Mouse (Mus musculus) MEL (cell line): ENCODE measurements around the gene Cdk7. TPM values are rescaled to one million over a fixed set of nuclear protein-coding genes. Genes with fewer than 3 reads are reported as not detected.

Experiments used
- DNase-seq: peaks from one replicate; pipeline ENCODE4 v3.0.0; 2011; ENCODE audit warnings: low read depth, low spot score
- H3K27ac ChIP-seq: 2 replicates; pipeline ENCODE4 v1.5.1; 2012; ENCODE audit warnings: low read depth, mild to moderate bottlenecking, control low read depth, low read length, moderate library complexity; ENCODE audit not compliant: control insufficient read depth
- H3K27me3 ChIP-seq, 2 experiments: fragments of 150-350 bp in 1 of 2; sonication (generic) in 1 of 2; 2 replicates each; pipeline ENCODE4 v1.6.1; 2012; ENCODE audit warnings: low read length in 2 of 2, mild to moderate bottlenecking in 2 of 2, improper control_type of control experiment in 1 of 2, moderate library complexity in 1 of 2; ENCODE audit not compliant: insufficient read depth in 2 of 2, control insufficient read depth in 1 of 2
- H3K36me3 ChIP-seq, 2 experiments: 2 replicates each; pipeline ENCODE4 v1.6.1; 2012 to 2014; ENCODE audit warnings: low read length in 2 of 2, improper control_type of control experiment in 1 of 2, inconsistent platforms in 1 of 2, mild to moderate bottlenecking in 1 of 2; ENCODE audit not compliant: insufficient read depth in 2 of 2, control insufficient read depth in 1 of 2
- H3K4me1 ChIP-seq, 2 experiments: fragments of 150-350 bp in 1 of 2; sonication (generic) in 1 of 2; 2 replicates each; pipeline ENCODE4 v1.6.1; 2012; ENCODE audit warnings: low read length in 2 of 2, improper control_type of control experiment in 1 of 2, mild to moderate bottlenecking in 1 of 2; ENCODE audit not compliant: insufficient read depth in 2 of 2, control insufficient read depth in 1 of 2
- H3K4me3 ChIP-seq, 2 experiments: fragments of 150-350 bp in 1 of 2; sonication (generic) in 1 of 2; 2 replicates each; pipeline ENCODE4 v1.5.1; 2012; ENCODE audit warnings: low read depth in 2 of 2, low read length in 2 of 2, mild to moderate bottlenecking in 2 of 2, moderate library complexity in 2 of 2, control low read depth in 1 of 2, improper control_type of control experiment in 1 of 2; ENCODE audit not compliant: control insufficient read depth in 1 of 2, insufficient read depth in 1 of 2
- H3K79me2 ChIP-seq: 2 replicates; pipeline ENCODE4 v1.6.1; 2012; ENCODE audit warnings: mild to moderate bottlenecking, low read length, moderate library complexity; ENCODE audit not compliant: control insufficient read depth, poor library complexity, insufficient read depth
- H3K9ac ChIP-seq: 2 replicates; pipeline ENCODE4 v1.6.1; 2012; ENCODE audit warnings: low read depth, mild to moderate bottlenecking, control low read depth, low read length, moderate library complexity; ENCODE audit not compliant: control insufficient read depth, poor library complexity, severe bottlenecking
- H3K9me3 ChIP-seq: fragments of 150-350 bp; sonication (generic); replicated peaks from 2 replicates; pipeline ENCODE4 v1.6.1; 2012; ENCODE audit warnings: mild to moderate bottlenecking, low read length, improper control_type of control experiment, moderate library complexity; ENCODE audit not compliant: insufficient read depth
- CHD2 ChIP-seq: IDR thresholded peaks from 2 replicates; pipeline ENCODE4 v1.6.1; 2011; ENCODE audit warnings: low read length, improper control_type of control experiment
- E2F4 ChIP-seq: IDR thresholded peaks from 2 replicates; pipeline ENCODE4 v1.6.1; 2011; ENCODE audit warnings: low read depth, low read length, improper control_type of control experiment, borderline replicate concordance
- ELF1 ChIP-seq: IDR thresholded peaks from 2 replicates; pipeline ENCODE4 v1.6.1; 2014; ENCODE audit warnings: low read depth, mild to moderate bottlenecking, inconsistent platforms, low read length, improper control_type of control experiment, moderate library complexity
- ETS1 ChIP-seq: IDR thresholded peaks from 2 replicates; pipeline ENCODE4 v1.6.1; 2012; ENCODE audit warnings: low read depth, mild to moderate bottlenecking, inconsistent platforms, low read length, improper control_type of control experiment, moderate library complexity
- GABPA ChIP-seq: IDR thresholded peaks from 2 replicates; pipeline ENCODE4 v1.6.1; 2012; ENCODE audit warnings: low read depth, mild to moderate bottlenecking, inconsistent platforms, low read length, improper control_type of control experiment, moderate library complexity
- JUND ChIP-seq: IDR thresholded peaks from 2 replicates; pipeline ENCODE4 v1.6.1; 2011; ENCODE audit warnings: low read depth, mild to moderate bottlenecking, improper control_type of control experiment, low read length
- MAFK ChIP-seq: IDR thresholded peaks from 2 replicates; pipeline ENCODE4 v1.6.1; 2011; ENCODE audit warnings: low read depth, mild to moderate bottlenecking, low read length, improper control_type of control experiment, borderline replicate concordance
- MEF2A ChIP-seq: IDR thresholded peaks from 2 replicates; pipeline ENCODE4 v1.6.1; 2014; ENCODE audit warnings: low read depth, mild to moderate bottlenecking, inconsistent platforms, low read length, improper control_type of control experiment; ENCODE audit not compliant: poor library complexity, insufficient replicate concordance, severe bottlenecking; ENCODE audit errors: extremely low read depth
- MXI1 ChIP-seq: IDR thresholded peaks from 2 replicates; pipeline ENCODE4 v1.6.1; 2011; ENCODE audit warnings: mild to moderate bottlenecking, low read depth, low read length, improper control_type of control experiment
- NELFE ChIP-seq: IDR thresholded peaks from 2 replicates; pipeline ENCODE4 v1.6.1; 2011; ENCODE audit warnings: low read depth, low read length, improper control_type of control experiment
- NRF1 ChIP-seq: IDR thresholded peaks from 2 replicates; pipeline ENCODE4 v1.6.1; 2014; ENCODE audit warnings: low read depth, mild to moderate bottlenecking, inconsistent platforms, low read length, improper control_type of control experiment, moderate library complexity; ENCODE audit not compliant: poor library complexity, insufficient read depth, severe bottlenecking
- POLR2AphosphoS2 ChIP-seq: IDR thresholded peaks from 2 replicates; pipeline ENCODE4 v1.6.1; 2011; ENCODE audit warnings: low read length, improper control_type of control experiment
- RCOR1 ChIP-seq: IDR thresholded peaks from 2 replicates; pipeline ENCODE4 v1.6.1; 2012; ENCODE audit warnings: low read depth, mild to moderate bottlenecking, inconsistent platforms, low read length, improper control_type of control experiment
- SIN3A ChIP-seq: IDR thresholded peaks from 2 replicates; pipeline ENCODE4 v1.6.1; 2012; ENCODE audit warnings: low read length, improper control_type of control experiment, inconsistent platforms
- TAL1 ChIP-seq: IDR thresholded peaks from 2 replicates; pipeline ENCODE4 v1.6.1; 2012; ENCODE audit warnings: mild to moderate bottlenecking, inconsistent platforms, low read length, moderate library complexity, mixed read lengths
- TBP ChIP-seq: IDR thresholded peaks from 2 replicates; pipeline ENCODE4 v1.8.0; 2011; ENCODE audit warnings: low read depth, low read length, improper control_type of control experiment
- USF2 ChIP-seq, 2 experiments: IDR thresholded peaks; 2 replicates each; pipeline ENCODE4 v1.6.1; 2011 to 2012; ENCODE audit warnings: improper control_type of control experiment in 2 of 2, low read length in 2 of 2, borderline replicate concordance in 1 of 2, inconsistent platforms in 1 of 2, low read depth in 1 of 2, mild to moderate bottlenecking in 1 of 2; ENCODE audit not compliant: insufficient read depth in 1 of 2
- ZC3H11A ChIP-seq: IDR thresholded peaks from 2 replicates; pipeline ENCODE4 v1.6.1; 2012; ENCODE audit warnings: low read depth, mild to moderate bottlenecking, inconsistent platforms, low read length, improper control_type of control experiment
- ZMIZ1 ChIP-seq: IDR thresholded peaks from 2 replicates; pipeline ENCODE4 v1.6.1; 2012; ENCODE audit warnings: low read depth, mild to moderate bottlenecking, inconsistent platforms, low read length, improper control_type of control experiment, moderate library complexity
- polyA plus RNA-seq, 2 experiments: library from polyadenylated mRNA; stranded (reverse) in 1 of 2; unstranded in 1 of 2; fragments of >175 nt in 1 of 2; fragments of >200 nt in 1 of 2; gene quantifications; 2 replicates each; pipeline versions ENCODE4 v1.2.1 to v1.2.4; 2012; ENCODE audit warnings: low replicate concordance in 2 of 2, low read depth in 1 of 2; ENCODE audit not compliant: insufficient read length in 2 of 2, insufficient read depth in 1 of 2, missing spikeins in 1 of 2
- total RNA-seq: library from RNA; depleted of rRNA; stranded (reverse); fragments of 300-350 nt; gene quantifications from 2 replicates; pipeline ENCODE4 v1.2.3, GENCODE M21; 2012

The Cdk7 gene
- total and polyA plus RNA-seq, 3 experiments, result 67.7 to 87.1 TPM; not detected in 1

GRCm38 (mm10) chr13:100725194-100725593 is 5.5 kb downstream of the Cdk7 start (continued):
- TF ChIP-seq USF2 (IDR thresholded peaks at IDR 0.05; ENCODE audit: borderline replicate concordance in 1 of 2, insufficient read depth in 1 of 2, low read depth in 1 of 2, low read length in 2 of 2) (no peak), TBP (peak; percentile 69), CHD2 (no peak), MEF2A (no peak), RCOR1 (peak; percentile 91), GABPA (no peak), E2F4 (no peak)
- TF ChIP-seq, all 39 proteins: peak for 8

GRCm38 (mm10) chr13:100724051-100724754 is 6.5 kb downstream of the Cdk7 start:
- Histone ChIP-seq H3K9me3 (no peaks in the 10 kb centered on the region), H3K27me3 (no peaks in the 10 kb centered on the region), H3K9ac (no peak overlapping the region), H3K79me2 (peaks cover 35% of the 10 kb centered on the region), H3K36me3 (peaks cover 15 to 38% of the 10 kb centered on the region in 2 experiments), H3K4me1 (peaks cover 12 to 17% of the 10 kb centered on the region in 2 experiments; a peak in 3 of 4 replicates), H3K27ac (no peak overlapping the region), H3K4me3 (no peak overlapping the region)
- no peak for DNase-seq
- TF ChIP-seq ETS1 (no peak), ELF1 (no peak)

GRCm38 (mm10) chr13:100721656-100722055 is 9.1 kb downstream of the Cdk7 start:
- Histone ChIP-seq H3K4me3 (no peak overlapping the region), H3K9me3 (no peaks in the 10 kb centered on the region), H3K36me3 (peaks cover 21% of the 10 kb centered on the region in 2 experiments), H3K79me2 (peaks cover 18% of the 10 kb centered on the region), H3K27me3 (no peaks in the 10 kb centered on the region), H3K27ac (no peak overlapping the region), H3K9ac (no peak overlapping the region), H3K4me1 (peaks cover 11 to 12% of the 10 kb centered on the region in 2 experiments; a peak in 3 of 4 replicates)
- no peak for DNase-seq
- TF ChIP-seq NRF1 (no peak), SIN3A (no peak), JUND (no peak), ZMIZ1 (no peak), MAFK (no peak), TAL1 (no peak), ELF1 (no peak), NELFE (no peak), GABPA (no peak), USF2 (IDR thresholded peaks at IDR 0.05; ENCODE audit: borderline replicate concordance in 1 of 2, insufficient read depth in 1 of 2, low read depth in 1 of 2, low read length in 2 of 2) (no peak), ZC3H11A (no peak), MXI1 (no peak), POLR2AphosphoS2 (no peak)
